Mouse (Mus musculus) midbrain, embryonic 13.5 days (tissue): Measurements from ENCODE around the gene Hmga2. TPM values are rescaled to one million over a fixed set of nuclear protein-coding genes. Genes with fewer than 3 reads are reported as not detected.
"Not testable (repeated sequence)": the region's sequence is repeated elsewhere in the genome, so short reads cannot be mapped to it uniquely, and the experiment has no call there.

ENCODE experiments used
- ATAC-seq: fragments of 200-750 bp; cut with Nextera tagmentation; 2 replicates; pipeline ENCODE4 v1.8.0; 2017; ENCODE audit warnings: mild to moderate bottlenecking, moderate TSS enrichment, moderate library complexity
- H3K27ac ChIP-seq: fragments of 300-500 bp; sonication (generic); 2 replicates; pipeline ENCODE4 v1.5.1; 2015; ENCODE audit warnings: inconsistent platforms, mild to moderate bottlenecking, moderate library complexity
- H3K27me3 ChIP-seq: fragments of 300-500 bp; sonication (generic); 2 replicates; pipeline ENCODE4 v1.6.1; 2015; ENCODE audit warnings: mild to moderate bottlenecking, inconsistent platforms
- H3K36me3 ChIP-seq: fragments of 300-500 bp; sonication (generic); 2 replicates; pipeline ENCODE4 v1.6.1; 2015; ENCODE audit warnings: mild to moderate bottlenecking, inconsistent platforms
- H3K4me1 ChIP-seq: fragments of 300-500 bp; sonication (generic); replicated peaks from 2 replicates; pipeline ENCODE4 v1.6.1; 2015; ENCODE audit warnings: inconsistent platforms
- H3K4me2 ChIP-seq: fragments of 300-500 bp; sonication (generic); replicated peaks from 2 replicates; pipeline ENCODE4 v1.6.1; 2015; ENCODE audit warnings: moderate library complexity, mild to moderate bottlenecking, inconsistent platforms
- H3K4me3 ChIP-seq: fragments of 300-500 bp; sonication (generic); replicated peaks from 2 replicates; pipeline ENCODE4 v1.5.1; 2015; ENCODE audit warnings: mild to moderate bottlenecking, inconsistent platforms
- H3K9ac ChIP-seq: fragments of 300-500 bp; sonication (generic); replicated peaks from 2 replicates; pipeline ENCODE4 v1.6.1; 2015; ENCODE audit warnings: mild to moderate bottlenecking, inconsistent platforms
- H3K9me3 ChIP-seq: fragments of 300-500 bp; sonication (generic); 2 replicates; pipeline ENCODE4 v1.6.1; 2016; ENCODE audit warnings: mild to moderate bottlenecking, inconsistent platforms
- WGBS: fragments of 180-500 bp; shearing (Covaris S2); methylation state at CpG from one replicate; pipeline ENCODE4 v1.1.7; 2015; 5-methylcytosine and 5-hydroxymethylcytosine counted together
- polyA plus RNA-seq: library from polyadenylated mRNA; unstranded; fragments of >200 nt; fragmentation: Nextera tagmentation; extraction: Ambion mirVana; gene quantifications from 2 replicates; pipeline ENCODE4 v1.2.1, GENCODE M21; 2015

Gene Hmga2
- polyA plus RNA-seq, 1 experiment from 2014 or later: 3.6 TPM

DNA sequence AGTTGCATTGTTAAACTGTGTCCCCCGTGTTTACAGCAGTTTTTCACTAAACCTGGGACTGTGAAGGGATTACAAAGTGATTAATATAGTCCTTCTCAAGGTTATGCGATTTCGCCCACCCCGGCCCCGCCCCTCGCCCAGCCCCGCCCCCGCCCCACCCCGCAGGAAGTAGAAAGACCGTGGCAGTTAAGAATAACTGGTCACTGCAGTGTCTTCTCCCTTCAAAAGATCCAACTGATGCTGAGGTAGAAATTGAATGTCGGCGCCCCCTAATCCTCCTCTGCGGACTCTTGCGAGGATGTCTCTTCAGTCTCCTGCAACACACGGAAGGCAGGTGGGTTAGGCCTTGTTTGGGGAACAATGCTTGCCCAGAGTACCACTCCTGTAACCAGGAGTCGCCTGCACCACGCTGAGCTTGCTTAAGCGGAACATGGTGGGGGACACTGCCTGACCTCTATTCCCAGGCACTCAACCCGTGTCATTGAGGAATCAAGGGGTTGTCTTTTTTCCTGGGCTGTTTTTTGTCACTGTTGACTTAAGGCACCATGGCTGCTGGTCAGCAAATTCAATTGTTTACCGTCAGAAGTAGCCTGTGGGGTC lies 112.2 kb downstream of the Hmga2 start:
- Histone ChIP-seq H3K27ac (no peak overlapping the region), H3K27me3 (no peaks in the 10 kb centered on the region), H3K9me3 (no peaks in the 10 kb centered on the region), H3K4me2 (no peak overlapping the region), H3K36me3 (no peaks in the 10 kb centered on the region), H3K9ac (no peak overlapping the region), H3K4me1 (peaks cover 10% of the 10 kb centered on the region), H3K4me3 (no peak overlapping the region)
- 58% methylated on average over 20 of the region's 20 CpGs for WGBS
- no peak for ATAC-seq

DNA sequence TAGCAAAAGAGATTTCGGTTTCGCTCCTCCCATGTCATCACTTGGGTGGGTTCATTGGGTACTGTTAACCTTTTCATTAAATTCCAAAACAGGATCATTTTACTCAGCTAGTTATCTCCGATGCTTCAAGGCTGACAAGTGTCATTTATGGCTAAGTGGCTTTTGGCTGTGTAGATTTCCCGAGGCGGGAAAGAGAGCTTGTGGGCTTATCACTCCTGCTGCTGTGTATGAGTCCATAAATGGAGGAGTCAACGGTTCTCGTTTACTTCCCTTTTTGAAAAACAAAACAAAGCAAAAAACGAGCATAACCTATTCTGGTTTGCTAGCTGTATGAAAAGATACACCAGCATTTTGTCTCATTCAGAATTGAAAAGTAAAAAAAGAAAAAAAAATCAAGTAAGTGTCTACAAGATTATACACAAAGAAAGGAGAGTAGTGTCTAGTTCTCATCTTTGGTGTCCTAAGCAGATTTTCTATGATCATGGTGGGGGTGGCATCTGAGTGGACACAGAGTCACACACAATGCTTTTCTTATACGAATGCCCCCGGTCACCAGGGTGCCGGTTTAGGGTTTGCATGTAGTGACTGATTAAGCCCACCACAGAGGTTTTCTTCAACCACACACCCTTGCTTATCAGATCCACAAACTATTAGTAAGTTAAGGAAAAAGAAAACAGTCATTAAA lies 112.8 kb downstream of the Hmga2 start:
- not testable (repeated sequence) for H3K4me1 ChIP-seq, ATAC-seq, H3K27ac ChIP-seq, H3K9ac ChIP-seq, H3K4me3 ChIP-seq, H3K9me3 ChIP-seq, H3K27me3 ChIP-seq, H3K36me3 ChIP-seq, H3K4me2 ChIP-seq
- WGBS: 88% methylated on average over 11 of the region's 11 CpGs

DNA sequence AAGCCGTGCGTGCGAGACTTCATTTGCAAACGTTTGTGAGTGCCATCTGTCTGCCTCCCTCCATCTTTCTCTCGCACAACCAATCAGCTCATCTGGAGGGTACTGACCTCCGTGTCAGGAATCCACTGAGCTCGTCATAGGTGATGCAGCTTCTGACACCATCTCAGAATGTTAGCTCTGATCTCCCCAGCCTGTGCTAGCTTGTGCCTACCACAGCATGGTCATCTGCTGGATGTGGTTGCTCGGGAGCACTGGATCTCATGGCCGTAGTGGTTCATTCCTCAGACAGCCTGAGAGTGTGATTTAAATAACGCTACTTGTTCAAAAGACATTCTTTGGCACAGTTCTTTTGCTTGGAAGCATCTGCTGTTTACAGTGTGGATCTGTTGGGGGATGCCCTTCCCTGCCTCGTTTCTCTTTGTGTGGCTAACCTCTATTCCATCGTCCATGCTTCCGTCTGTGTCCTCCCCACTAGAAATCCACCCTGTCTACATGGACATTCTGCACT lies 121.7 kb downstream of the Hmga2 start:
- H3K9me3 ChIP-seq: no peaks in the 10 kb centered on the region
- no peaks in the 10 kb centered on the region for H3K36me3 ChIP-seq
- no peak for ATAC-seq
- H3K27ac ChIP-seq: no peak overlapping the region
- no peak overlapping the region for H3K4me2 ChIP-seq
- H3K4me1 ChIP-seq: no peaks in the 10 kb centered on the region
- 69% methylated on average over 13 of the region's 13 CpGs for WGBS
- H3K9ac ChIP-seq: no peak overlapping the region
- H3K4me3 ChIP-seq: no peak overlapping the region
- no peaks in the 10 kb centered on the region for H3K27me3 ChIP-seq

DNA sequence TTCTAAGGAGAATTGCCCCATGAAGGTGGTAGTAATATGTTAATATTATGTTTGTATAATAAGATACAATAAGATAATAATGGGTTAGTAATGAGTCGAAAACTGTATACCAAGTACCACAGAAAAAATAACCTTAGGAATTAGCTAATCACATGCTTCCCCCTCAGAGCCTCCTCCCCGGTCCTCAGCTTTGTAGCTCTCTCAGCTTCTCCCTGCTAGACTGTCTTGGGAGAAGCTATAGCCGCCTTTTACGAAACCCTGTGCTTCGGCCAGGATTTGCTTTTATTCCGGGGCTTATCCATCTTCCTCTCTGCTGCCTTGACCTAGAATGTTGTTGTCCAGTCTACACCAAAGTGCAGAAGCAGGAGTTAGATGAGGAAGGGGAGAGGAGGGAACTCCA lies 130.9 kb downstream of the Hmga2 start:
- ATAC-seq: no peak
- Histone ChIP-seq H3K4me3 (no peak overlapping the region), H3K36me3 (no peaks in the 10 kb centered on the region), H3K27me3 (no peaks in the 10 kb centered on the region), H3K27ac (no peak overlapping the region), H3K4me2 (no peak overlapping the region), H3K9ac (no peak overlapping the region), H3K4me1 (0 out of 2 replicates have a peak, but pooled peaks cover 5% of the 10 kb centered on the region), H3K9me3 (no peaks in the 10 kb centered on the region)
- WGBS: 75% methylated on average over 6 of the region's 6 CpGs

GRCm38 (mm10) chr10:120344558-120345318 lies 131.5 kb downstream of the Hmga2 start:
- Histone ChIP-seq H3K36me3 (no peaks in the 10 kb centered on the region), H3K9me3 (no peaks in the 10 kb centered on the region), H3K27ac (no peak overlapping the region), H3K4me2 (no peak overlapping the region), H3K4me3 (no peak overlapping the region), H3K9ac (no peak overlapping the region), H3K27me3 (no peaks in the 10 kb centered on the region), H3K4me1 (0 out of 2 replicates have a peak, but pooled peaks cover 5% of the 10 kb centered on the region)
- WGBS: 53% methylated on average over 16 of the region's 16 CpGs
- ATAC-seq: no peak

DNA sequence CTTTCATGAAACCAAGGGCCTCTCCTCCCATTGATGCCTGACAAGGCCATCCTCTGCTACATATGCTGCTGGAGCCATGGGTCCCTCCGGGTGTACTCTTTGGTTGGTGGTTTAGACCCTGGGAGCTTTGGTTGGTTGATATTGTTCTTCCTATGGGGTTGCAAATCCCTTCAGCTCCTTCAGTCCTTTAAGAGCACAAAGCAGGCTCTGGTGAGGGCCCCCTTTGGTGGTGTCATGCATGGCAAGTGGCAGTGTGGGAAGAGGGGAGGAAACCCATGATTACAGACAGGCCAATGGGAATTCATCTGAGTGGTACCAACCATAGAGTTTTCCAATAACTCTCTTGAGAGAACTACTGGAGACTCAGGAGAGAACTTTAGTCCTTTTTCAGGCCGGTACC lies 136.4 kb downstream of the Hmga2 start:
- WGBS: 70% methylated on average over 2 of the region's 2 CpGs

DNA sequence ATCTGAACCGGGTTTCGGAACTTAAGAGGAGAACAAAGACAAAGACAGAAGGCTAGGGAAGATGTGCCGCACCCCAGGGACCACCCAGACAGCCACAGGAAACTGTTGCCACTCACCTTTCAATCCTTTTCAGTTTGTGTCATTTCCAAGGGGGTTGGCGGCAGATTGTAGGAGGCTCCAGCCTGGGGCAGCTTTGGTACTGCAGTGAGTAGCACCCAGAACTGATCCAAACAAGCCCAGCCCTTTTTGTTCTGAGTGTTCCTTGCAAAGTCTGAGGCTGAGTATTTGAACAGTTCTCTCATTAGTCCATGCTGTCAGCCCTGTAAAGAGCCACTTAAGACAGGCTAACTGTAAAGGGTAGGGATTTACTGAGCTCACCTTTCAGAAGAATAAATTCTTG lies 136.9 kb downstream of the Hmga2 start:
- WGBS: 57% methylated on average over 4 of the region's 4 CpGs
- no peak for ATAC-seq
- no peaks in the 10 kb centered on the region for H3K36me3 ChIP-seq

More for the DNA sequence above, 136.4 kb downstream of the Hmga2 start:
- H3K9ac ChIP-seq, H3K27ac ChIP-seq, H3K4me1 ChIP-seq, H3K4me3 ChIP-seq, H3K36me3 ChIP-seq, H3K27me3 ChIP-seq, H3K4me2 ChIP-seq, H3K9me3 ChIP-seq, ATAC-seq: not testable (repeated sequence)

GRCm38 (mm10) chr10:120338841-120339240 lies 137.4 kb downstream of the Hmga2 start:
- H3K4me1 ChIP-seq: no peaks in the 10 kb centered on the region
- H3K9me3 ChIP-seq: no peaks in the 10 kb centered on the region
- H3K27me3 ChIP-seq: no peaks in the 10 kb centered on the region
- no peak overlapping the region for H3K4me2 ChIP-seq
- H3K9ac ChIP-seq: no peak overlapping the region
- H3K36me3 ChIP-seq: no peaks in the 10 kb centered on the region
- 59% methylated on average over 5 of the region's 5 CpGs for WGBS
- no peak overlapping the region for H3K4me3 ChIP-seq
- no peak overlapping the region for H3K27ac ChIP-seq
- ATAC-seq: no peak

More for the DNA sequence above, 136.9 kb downstream of the Hmga2 start:
- no peaks in the 10 kb centered on the region for H3K4me1 ChIP-seq
- H3K4me2 ChIP-seq: no peak overlapping the region
- no peak overlapping the region for H3K9ac ChIP-seq
- no peak overlapping the region for H3K27ac ChIP-seq
- H3K27me3 ChIP-seq: no peaks in the 10 kb centered on the region
- H3K4me3 ChIP-seq: no peak overlapping the region
- H3K9me3 ChIP-seq: no peaks in the 10 kb centered on the region

- H3K4me3 ChIP-seq, H3K36me3 ChIP-seq, H3K4me1 ChIP-seq, H3K9me3 ChIP-seq, H3K9ac ChIP-seq, H3K27me3 ChIP-seq, H3K27ac ChIP-seq, ATAC-seq, H3K4me2 ChIP-seq: not testable (repeated sequence)
- 95% methylated on average over 1 of the region's 1 CpGs for WGBS
These were observed 137.8 kb downstream of the Hmga2 start for GRCm38 (mm10) chr10:120338431-120338830.

GRCm38 (mm10) chr10:120327946-120328345 lies 148.3 kb downstream of the Hmga2 start:
- 94% methylated on average over 14 of the region's 14 CpGs for WGBS
- no peaks in the 10 kb centered on the region for H3K36me3 ChIP-seq
- H3K27ac ChIP-seq: no peak overlapping the region
- no peak overlapping the region for H3K9ac ChIP-seq
- no peaks in the 10 kb centered on the region for H3K9me3 ChIP-seq
- no peak for ATAC-seq
- H3K4me1 ChIP-seq: no peaks in the 10 kb centered on the region
- no peak overlapping the region for H3K4me3 ChIP-seq
- no peak overlapping the region for H3K4me2 ChIP-seq
- no peaks in the 10 kb centered on the region for H3K27me3 ChIP-seq

DNA sequence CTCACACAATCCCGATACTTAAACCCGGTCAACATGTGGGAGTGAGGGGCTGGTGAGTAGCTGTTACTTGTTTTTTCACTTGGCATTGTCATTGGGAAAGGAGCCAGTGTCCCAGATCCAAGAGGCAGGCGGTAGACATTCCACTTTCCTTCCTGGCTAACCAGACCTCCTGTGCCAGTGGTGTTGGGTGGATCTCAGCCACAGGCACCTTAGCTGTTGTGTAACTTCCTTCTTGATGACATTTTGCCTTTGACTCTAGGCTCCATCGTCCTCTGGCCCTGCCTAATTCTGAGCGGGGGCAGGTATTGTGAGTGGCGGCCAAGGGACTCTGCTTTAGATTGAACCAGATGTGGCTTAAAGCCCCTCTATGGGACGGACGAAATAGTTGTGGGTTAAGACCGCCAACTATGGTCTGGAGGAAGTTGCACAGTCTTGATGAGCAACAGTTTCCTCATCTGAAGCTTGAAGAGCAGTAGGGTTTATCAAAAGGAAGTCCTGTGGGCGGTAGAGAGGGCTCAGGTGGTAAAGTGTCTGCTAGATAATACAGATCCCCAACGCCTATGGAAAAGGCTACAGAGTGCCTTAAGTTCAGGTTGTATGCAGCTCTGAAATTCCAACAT lies 152.6 kb downstream of the Hmga2 start:
- ATAC-seq: no peak
- no peaks in the 10 kb centered on the region for H3K9me3 ChIP-seq
- no peak overlapping the region for H3K27ac ChIP-seq
- no peak overlapping the region for H3K4me2 ChIP-seq
- H3K27me3 ChIP-seq: no peaks in the 10 kb centered on the region
- H3K4me3 ChIP-seq: no peak overlapping the region
- H3K9ac ChIP-seq: no peak overlapping the region
- 92% methylated on average over 11 of the region's 11 CpGs for WGBS
- H3K4me1 ChIP-seq: no peaks in the 10 kb centered on the region
- no peaks in the 10 kb centered on the region for H3K36me3 ChIP-seq

- H3K4me1 ChIP-seq: no peaks in the 10 kb centered on the region
- no peak for ATAC-seq
- H3K9me3 ChIP-seq: no peaks in the 10 kb centered on the region
- H3K9ac ChIP-seq: no peak overlapping the region
- H3K4me2 ChIP-seq: no peak overlapping the region
- H3K27ac ChIP-seq: no peak overlapping the region
- no peaks in the 10 kb centered on the region for H3K36me3 ChIP-seq
- H3K27me3 ChIP-seq: no peaks in the 10 kb centered on the region
- no peak overlapping the region for H3K4me3 ChIP-seq
- WGBS: 91% methylated on average over 8 of the region's 8 CpGs
These were observed 153.5 kb downstream of the Hmga2 start for GRCm38 (mm10) chr10:120322815-120323214.
